Mouse (Mus musculus) erythroid progenitor cell, adult 5-6 weeks (primary cell): Measurements from ENCODE around the gene Efcab8. TPM values are rescaled to one million over a fixed set of nuclear protein-coding genes. Genes with fewer than 3 reads are reported as not detected.

Source experiments
- total RNA-seq, 2 experiments: library from RNA; stranded (forward) in 1 of 2; stranded (reverse) in 1 of 2; fragments of 150-400 nt in 1 of 2; fragments of 186-747, 209-891 nt in 1 of 2; gene quantifications; 2 replicates each; pipeline versions ENCODE4 v1.2.3 to v1.2.4; 2015 to 2017; ENCODE audit warnings: low replicate concordance in 2 of 2

Efcab8 gene
- total RNA-seq, 2 experiments from 2014 or later = not detected

Other genes with a start within 250 kb of the Efcab8 start
- 5.0 and 5.8 TPM in 2 replicates for gene Nol4l, start 250.0 kb upstream of the Efcab8 start, total RNA-seq (2015; ENCODE audit: low replicate concordance)
- 2.7 and 5.8 TPM in 2 replicates for gene Nol4l, start 250.0 kb upstream of the Efcab8 start, total RNA-seq (2017; ENCODE audit: low replicate concordance)
- gene Commd7, start 147.2 kb upstream of the Efcab8 start, total RNA-seq (2015; ENCODE audit: low replicate concordance) = 3.6 and 7.5 TPM in 2 replicates
- 2.0 and 6.7 TPM in 2 replicates for gene Commd7, start 147.2 kb upstream of the Efcab8 start, total RNA-seq (2017; ENCODE audit: low replicate concordance)
- gene Dnmt3b, start 130.5 kb upstream of the Efcab8 start, total RNA-seq (2015; ENCODE audit: low replicate concordance) = 0.36 TPM in 1 of 2 replicates, not detected in the other
- 0.98 and 1.4 TPM in 2 replicates for gene Dnmt3b, start 130.5 kb upstream of the Efcab8 start, total RNA-seq (2017; ENCODE audit: low replicate concordance)
- not detected in 2 replicates for gene Dnmt3c, start 83.3 kb upstream of the Efcab8 start, total RNA-seq (2015; ENCODE audit: low replicate concordance)
- 0.90 TPM in 1 of 2 replicates, not detected in the other for gene Dnmt3c, start 83.3 kb upstream of the Efcab8 start, total RNA-seq (2017; ENCODE audit: low replicate concordance)
- gene Mapre1, start 38.7 kb upstream of the Efcab8 start, total RNA-seq (2015; ENCODE audit: low replicate concordance) = 75.0 and 109 TPM in 2 replicates
- 87.6 and 151 TPM in 2 replicates for gene Mapre1, start 38.7 kb upstream of the Efcab8 start, total RNA-seq (2017; ENCODE audit: low replicate concordance)
- not detected in 2 replicates for gene Sun5, start 91.2 kb downstream of the Efcab8 start, total RNA-seq (2015; ENCODE audit: low replicate concordance)
- gene Sun5, start 91.2 kb downstream of the Efcab8 start, total RNA-seq (2017; ENCODE audit: low replicate concordance) = not detected in 2 replicates
- not detected in 2 replicates for gene Bpifb2, start 95.1 kb downstream of the Efcab8 start, total RNA-seq (2015; ENCODE audit: low replicate concordance)
- not detected in 2 replicates for gene Bpifb2, start 95.1 kb downstream of the Efcab8 start, total RNA-seq (2017; ENCODE audit: low replicate concordance)
- not detected in 2 replicates for gene Bpifb6, start 120.5 kb downstream of the Efcab8 start, total RNA-seq (2015; ENCODE audit: low replicate concordance)
- not detected in 2 replicates for gene Bpifb6, start 120.5 kb downstream of the Efcab8 start, total RNA-seq (2017; ENCODE audit: low replicate concordance)
- not detected in 2 replicates for gene Bpifb3, start 138.3 kb downstream of the Efcab8 start, total RNA-seq (2015; ENCODE audit: low replicate concordance)
- not detected in 2 replicates for gene Bpifb3, start 138.3 kb downstream of the Efcab8 start, total RNA-seq (2017; ENCODE audit: low replicate concordance)
- gene Bpifb4, start 158.3 kb downstream of the Efcab8 start, total RNA-seq (2015; ENCODE audit: low replicate concordance) = not detected in 2 replicates
- gene Bpifb4, start 158.3 kb downstream of the Efcab8 start, total RNA-seq (2017; ENCODE audit: low replicate concordance) = not detected in 2 replicates
- gene Bpifa6, start 195.0 kb downstream of the Efcab8 start, total RNA-seq (2015; ENCODE audit: low replicate concordance) = not detected in 2 replicates
- not detected in 2 replicates for gene Bpifa6, start 195.0 kb downstream of the Efcab8 start, total RNA-seq (2017; ENCODE audit: low replicate concordance)
- gene Bpifa2, start 228.3 kb downstream of the Efcab8 start, total RNA-seq (2015; ENCODE audit: low replicate concordance) = not detected in 2 replicates
- gene Bpifa2, start 228.3 kb downstream of the Efcab8 start, total RNA-seq (2017; ENCODE audit: low replicate concordance) = not detected in 2 replicates